Mouse (Mus musculus) right cerebral cortex, postnatal 10 days (tissue): ENCODE data around the gene Btf3l4.
A peak's percentile ranks its signal among the peaks of the same experiment; 100 is the strongest.

Source experiments
- DNase-seq, 2 experiments: peaks; one replicate each; pipeline ENCODE4 v3.0.0; 2021; ENCODE audit warnings: low spot score in 2 of 2

Gene Btf3l4

GRCm38 (mm10) chr4:108832916-108833827, at the start of gene Btf3l4:
Gene Btf3l4 (minus strand): TSS chr4:108833614.
- peak; percentile 95 for DNase-seq

DNA sequence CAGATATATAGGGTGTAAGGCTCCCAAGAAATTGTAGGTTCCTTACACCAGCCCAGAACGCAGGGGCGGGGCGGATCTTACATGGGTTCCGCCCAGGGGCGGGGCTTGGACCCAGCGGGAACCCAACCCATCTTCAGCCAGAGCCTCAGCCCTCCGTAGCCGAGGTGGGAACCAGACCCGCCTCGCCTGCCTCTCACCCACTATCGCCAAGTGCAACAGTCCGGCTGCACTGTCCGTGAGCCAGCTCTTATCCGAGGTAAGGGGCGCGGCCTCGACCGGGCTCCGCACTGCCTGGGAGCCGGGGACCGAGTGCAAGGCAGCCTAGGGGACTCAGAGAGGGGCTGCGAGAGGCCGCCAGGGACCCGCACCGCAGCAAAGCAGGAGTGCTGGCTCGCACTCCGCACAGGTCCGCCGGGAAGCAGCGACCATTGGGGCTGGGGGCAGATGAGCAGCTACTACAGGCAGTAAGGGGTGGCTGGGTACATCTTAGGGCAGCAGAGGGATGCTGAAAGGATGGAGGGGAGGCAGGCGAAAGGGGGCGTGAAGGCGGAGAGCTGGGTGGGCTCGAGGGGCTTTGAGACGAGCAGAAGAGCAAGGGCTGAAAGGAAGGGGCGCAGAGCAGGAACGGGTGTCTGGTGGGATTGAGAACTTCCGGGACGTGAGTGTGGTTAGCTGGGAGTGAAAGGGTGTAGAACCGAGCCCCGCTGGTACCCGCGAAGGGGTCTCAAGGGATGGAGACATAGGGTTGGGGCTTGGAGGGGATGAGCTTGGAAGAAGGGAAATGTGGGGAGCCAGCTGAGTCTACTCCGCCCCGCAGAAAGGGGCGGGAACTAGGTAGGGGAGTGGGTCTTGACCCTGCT, 45.8 kb upstream of the Btf3l4 start, which contains the start of gene Rab3b:
Gene Rab3b (plus strand): TSS at position 101 of the 860 bp plus-strand sequence.
- peak; percentile 70 to 77 for DNase-seq

DNA sequence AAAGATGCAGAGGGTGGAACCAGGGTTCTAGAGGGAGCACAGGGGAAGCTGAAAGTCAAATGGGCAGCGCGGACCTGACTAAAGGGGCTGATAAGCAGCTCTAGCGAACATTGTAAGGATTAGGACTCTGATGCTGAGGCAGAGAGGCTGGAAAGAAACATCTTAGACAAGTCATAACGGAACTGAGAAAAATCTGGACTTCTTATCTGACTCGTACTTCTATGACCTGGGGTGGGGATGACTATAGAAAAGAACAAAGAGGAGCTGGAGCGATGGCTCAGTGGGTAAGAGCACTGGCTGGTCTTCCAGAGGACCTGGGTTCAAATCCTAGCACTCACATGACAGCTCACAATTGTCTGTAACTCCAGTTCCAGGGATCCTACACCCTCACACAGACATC, 44.5 kb upstream of the Btf3l4 start:
- no peak for DNase-seq

DNA sequence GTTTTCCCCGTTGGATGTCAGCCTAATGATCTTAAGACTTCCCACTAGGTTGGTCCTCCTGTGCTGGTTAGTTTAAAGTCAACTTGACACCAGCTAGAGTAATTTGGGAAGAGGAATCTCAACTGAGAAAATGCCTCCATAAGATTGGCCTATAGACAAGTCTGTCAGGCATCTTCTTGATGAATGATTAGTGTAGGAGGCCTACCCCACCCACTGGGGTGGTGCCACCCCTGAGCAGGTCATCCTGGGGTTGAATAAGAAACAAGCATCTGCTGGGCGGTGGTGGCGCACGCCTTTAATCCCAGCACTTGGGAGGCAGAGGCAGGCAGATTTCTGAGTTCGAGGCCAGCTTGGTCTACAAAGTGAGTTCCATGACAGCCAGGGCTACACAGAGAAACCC, 40.3 kb upstream of the Btf3l4 start:
- DNase-seq = no peak

DNA sequence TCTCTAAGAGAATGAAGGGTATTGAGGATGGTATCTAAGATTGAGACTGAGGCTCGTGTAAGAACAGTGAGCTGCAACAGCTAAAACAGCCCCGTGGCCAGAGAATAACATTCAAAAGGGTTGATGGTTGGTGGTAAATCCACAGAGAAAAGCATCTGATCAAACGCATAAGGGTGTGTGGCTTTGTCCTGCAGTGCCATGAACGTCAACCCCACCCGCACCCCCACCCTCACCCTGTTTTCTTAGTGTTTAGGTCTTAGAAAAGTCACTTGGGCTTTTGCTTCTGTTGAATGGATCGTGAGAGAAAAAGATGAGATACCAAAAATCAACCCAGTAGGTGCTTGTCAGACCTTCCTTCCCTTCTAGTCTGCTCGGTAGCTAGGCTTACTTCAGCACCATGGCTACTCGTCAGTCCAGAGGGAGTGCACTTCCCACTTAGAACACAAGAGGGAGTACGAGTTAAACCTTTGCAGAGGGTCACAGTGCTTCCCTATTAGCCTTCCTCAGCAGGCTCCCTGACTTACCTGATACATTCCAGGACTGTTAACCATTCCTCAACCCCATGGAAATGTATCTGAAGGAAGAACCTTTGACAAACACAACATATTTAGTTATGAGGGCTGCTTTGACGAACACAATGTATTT, 36.4 kb upstream of the Btf3l4 start:
- peak; percentile 90 to 94 for DNase-seq

DNA sequence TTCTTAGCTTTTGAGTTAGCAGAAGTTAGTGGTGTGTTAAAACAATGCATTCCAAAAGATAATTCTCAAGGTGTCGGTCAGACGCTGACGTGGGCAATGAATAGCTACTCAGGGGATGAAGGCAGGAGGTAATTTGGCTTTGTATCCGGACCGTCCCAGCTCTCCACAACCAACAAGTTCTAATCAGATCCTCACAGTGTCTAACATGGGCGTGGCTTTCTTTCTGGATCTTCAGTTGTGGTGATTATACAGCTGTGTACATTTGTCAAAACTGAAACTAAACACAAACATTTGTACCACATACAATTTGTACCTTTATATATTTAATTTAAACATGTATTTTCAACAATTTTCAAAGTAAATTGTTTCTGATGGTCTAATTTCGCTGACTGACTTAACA, 33.4 kb upstream of the Btf3l4 start:
- no peak for DNase-seq

DNA sequence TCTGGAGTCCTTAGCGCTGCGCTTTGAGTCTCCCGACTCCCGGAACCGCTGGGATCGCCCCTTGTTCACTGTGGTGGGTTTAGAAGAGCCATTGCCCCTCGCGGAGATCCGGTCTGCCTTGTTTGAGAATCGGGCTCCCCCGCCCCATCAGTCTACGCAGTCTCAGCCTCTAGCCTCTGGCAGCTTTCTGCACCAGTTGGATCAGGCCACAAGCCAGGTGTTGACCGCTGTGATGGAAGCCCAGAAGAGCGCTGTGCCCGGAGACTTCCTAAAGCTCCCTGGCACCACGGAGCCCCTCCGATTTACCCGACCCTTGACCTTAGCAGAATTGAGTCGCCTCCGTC, 15.1 kb upstream of the Btf3l4 start, which contains the start of gene A730015C16Rik:
Gene A730015C16Rik (minus strand): TSS at position 115 of the 344 bp plus-strand sequence.
- peak; percentile 44 to 49 for DNase-seq

DNA sequence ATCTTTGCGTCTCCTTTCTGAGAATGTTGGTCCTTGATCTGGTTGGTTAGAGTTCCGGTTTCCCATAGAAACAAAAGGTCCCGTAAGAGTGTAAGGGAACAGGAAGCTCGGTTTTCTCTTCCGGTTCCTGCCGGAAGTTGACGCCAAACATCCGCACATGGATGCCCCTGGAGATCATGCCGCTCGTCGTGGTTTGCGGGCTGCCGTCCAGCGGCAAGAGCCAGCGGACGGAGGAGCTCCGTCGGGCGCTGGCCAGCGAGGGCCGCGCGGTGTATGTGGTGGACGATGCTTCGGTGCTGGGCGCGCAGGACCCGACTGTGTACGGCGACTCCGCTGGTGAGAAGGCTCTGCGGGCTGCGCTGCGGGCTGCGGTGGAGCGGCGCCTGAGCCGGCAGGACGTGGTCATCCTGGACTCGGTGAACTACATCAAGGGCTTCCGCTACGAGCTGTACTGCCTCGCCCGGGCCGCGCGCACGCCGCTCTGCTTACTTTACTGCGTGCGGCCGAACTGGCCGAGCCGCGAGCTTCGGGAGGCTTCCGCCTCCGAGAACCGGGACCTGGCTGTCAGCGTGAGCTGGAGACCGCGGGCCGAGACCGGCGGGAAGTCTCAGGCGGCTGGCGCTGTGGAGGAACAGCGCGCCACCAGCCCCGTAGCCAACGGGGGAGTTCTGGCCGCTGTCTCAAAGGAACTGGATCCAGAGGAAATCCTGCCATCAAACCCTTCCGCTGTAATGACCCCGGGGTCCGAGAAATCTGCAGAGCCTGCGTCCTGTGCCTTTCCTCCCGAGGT, 14.5 kb upstream of the Btf3l4 start, which contains the start of gene Kti12:
Gene Kti12 (plus strand): TSS at position 71 of the 790 bp plus-strand sequence.
- DNase-seq = peak; percentile 89 to 91

DNA sequence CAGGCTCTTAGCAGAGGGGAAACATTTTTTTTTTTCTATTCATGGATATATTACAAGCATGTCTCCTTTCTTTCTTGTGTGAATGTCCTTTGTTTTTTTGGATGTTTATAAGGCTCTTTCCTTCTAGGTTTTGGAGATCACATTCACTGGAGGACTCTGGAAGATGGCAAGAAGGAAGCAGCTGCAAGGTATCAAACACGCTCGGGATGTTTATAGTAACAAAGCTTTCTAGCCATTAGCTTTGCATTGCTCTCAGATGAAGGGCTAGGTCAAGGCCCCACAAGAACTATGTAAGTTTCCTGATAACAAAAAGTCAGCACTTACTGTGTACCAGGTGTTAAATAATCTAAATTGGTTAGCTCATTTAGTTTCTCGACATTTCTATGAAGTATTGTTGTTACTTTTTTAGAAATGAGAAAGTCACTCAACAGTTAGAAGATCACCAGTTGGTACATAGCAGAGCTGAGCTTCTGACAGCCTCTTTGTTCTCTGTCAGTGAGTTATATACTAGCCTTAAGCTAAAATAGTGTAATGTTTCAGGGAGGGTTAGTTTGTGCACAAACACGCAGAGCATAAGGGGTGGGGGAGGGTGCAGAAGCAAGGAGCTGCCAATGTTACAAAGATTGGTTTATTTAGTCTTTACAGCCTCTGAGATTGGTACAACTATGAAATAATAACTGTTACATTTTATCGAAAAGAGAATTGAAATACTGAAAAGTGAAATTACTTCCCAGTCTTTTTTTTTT, 12.6 kb upstream of the Btf3l4 start:
- no peak for DNase-seq

GRCm38 (mm10) chr4:108843336-108843735, 9.9 kb upstream of the Btf3l4 start:
- DNase-seq = no peak

DNA sequence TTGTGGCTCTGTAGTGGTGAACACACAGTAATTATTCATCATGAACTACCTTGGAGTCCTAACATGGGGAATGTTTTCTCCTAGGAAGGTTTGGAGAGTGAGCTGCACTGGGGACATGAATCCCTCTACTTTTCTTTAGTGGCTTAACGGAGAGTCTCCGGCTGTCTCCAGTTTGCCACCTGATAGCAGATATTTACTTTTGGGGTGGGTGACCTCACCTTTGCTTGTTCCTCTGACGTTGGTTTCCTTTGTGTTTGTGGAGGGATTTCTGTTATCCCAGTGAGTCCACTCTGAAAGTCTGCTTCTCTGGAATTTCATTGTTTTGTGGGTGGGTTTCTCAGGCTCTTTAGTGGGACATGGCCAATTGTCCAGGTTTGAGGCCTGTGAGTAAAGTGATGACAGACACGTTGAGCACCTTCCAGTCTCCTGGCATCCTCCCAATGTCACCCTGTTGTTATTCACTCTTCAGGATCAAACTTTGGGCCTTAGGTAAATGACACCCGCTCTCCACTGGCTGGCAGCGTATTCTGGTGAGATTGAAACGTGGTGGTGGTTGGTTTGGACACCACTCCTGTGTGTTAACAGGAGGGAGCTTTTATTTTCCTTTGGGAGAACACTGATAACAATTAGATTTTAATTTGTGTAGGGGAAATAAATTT, 8.6 kb upstream of the Btf3l4 start:
- no peak for DNase-seq

DNA sequence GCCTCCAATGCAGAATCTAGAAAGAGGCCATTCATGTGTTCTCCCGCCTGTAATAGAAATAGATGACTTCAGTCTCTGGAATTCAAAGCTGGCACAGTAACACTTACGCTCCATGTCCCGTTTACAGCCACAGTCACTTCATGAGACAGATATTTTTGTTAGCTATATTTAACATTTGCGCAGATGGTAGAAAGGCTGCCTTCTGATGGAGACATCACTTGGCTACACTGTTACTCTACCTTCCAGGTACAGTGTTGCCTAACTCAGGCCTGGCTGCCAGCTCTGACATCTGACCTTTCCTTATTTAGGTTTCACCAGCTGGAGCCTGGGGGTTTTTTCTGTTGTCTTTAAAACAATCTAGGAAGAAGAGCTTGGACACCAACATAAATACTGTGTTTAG, 4.6 kb upstream of the Btf3l4 start:
- peak; percentile 27 to 54 for DNase-seq

GRCm38 (mm10) chr4:108835496-108835895, 2.1 kb upstream of the Btf3l4 start:
- no peak for DNase-seq

GRCm38 (mm10) chr4:108834971-108835311, 1.5 kb upstream of the Btf3l4 start:
- peak; percentile 29 to 45 for DNase-seq

GRCm38 (mm10) chr4:108834115-108834970, 929 bp upstream of the Btf3l4 start, which contains the start of gene Txndc12:
Gene Txndc12 (plus strand): TSS chr4:108834601.
- peak; percentile 89 to 93 for DNase-seq

GRCm38 (mm10) chr4:108833828-108834114, 357 bp upstream of the Btf3l4 start:
- no peak for DNase-seq

GRCm38 (mm10) chr4:108830698-108831097, 2.7 kb downstream of the Btf3l4 start:
- no peak for DNase-seq

- DNase-seq = no peak
Observed at GRCm38 (mm10) chr4:108826643-108827042, 6.8 kb downstream of the Btf3l4 start.

GRCm38 (mm10) chr4:108826096-108826495, 7.3 kb downstream of the Btf3l4 start:
- DNase-seq = no peak
